Mouse (Mus musculus): Measurements from ENCODE around the gene Pip5k1c. TPM values are rescaled to one million over a fixed set of nuclear protein-coding genes. Genes with fewer than 3 reads are reported as not detected.

Pip5k1c gene
- total RNA-seq, 4 experiments from 2014 or later, result 267 to 303 (median 296) TPM

GRCm38 (mm10) chr10:81366477-81367206 is 73.9 kb downstream of the Pip5k1c start:
- DNase-seq (ENCODE audit: low spot score in 2 of 2), result no peak

- DNase-seq (ENCODE audit: low spot score in 2 of 2), result no peak
Observed at GRCm38 (mm10) chr10:81367207-81367495, 74.4 kb downstream of the Pip5k1c start.

Small RNA genes lying within 50 kb of the gene (microRNA-seq; reads per million reads assigned to microRNA genes)
- gene Mir3057, result 24.9 to 36.1 reads per million in 2 experiments

Other genes with a start within 250 kb of the Pip5k1c start
- gene Sgta, start 232.8 kb upstream of the Pip5k1c start, total RNA-seq (2022), result 100 to 1,000 TPM; 165 to 175 (median 172) TPM
- gene Thop1, start 222.9 kb upstream of the Pip5k1c start, total RNA-seq (2022), result 10 to 100 TPM; 44.5 to 55.0 (median 46.5) TPM
- gene Creb3l3, start 194.1 kb upstream of the Pip5k1c start, total RNA-seq (2022), result under 1 TPM; 0.19 to 0.80 (median 0.68) TPM
- gene Map2k2, start 187.0 kb upstream of the Pip5k1c start, total RNA-seq (2022), result 100 to 1,000 TPM; 131 to 151 (median 135) TPM
- 100 to 1,000 TPM in 3 of 4 experiments, 10 to 100 TPM in 1; 94.8 to 118 (median 103) TPM for gene Zbtb7a, start 157.7 kb upstream of the Pip5k1c start, total RNA-seq (2022)
- 10 to 100 TPM; 27.0 to 35.1 (median 31.7) TPM for gene Pias4, start 125.0 kb upstream of the Pip5k1c start, total RNA-seq (2022)
- 100 to 1,000 TPM; 820 to 960 (median 855) TPM for gene Eef2, start 116.3 kb upstream of the Pip5k1c start, total RNA-seq (2022)
- gene Dapk3, start 110.0 kb upstream of the Pip5k1c start, total RNA-seq (2022), result 10 to 100 TPM; 57.1 to 69.8 (median 65.7) TPM
- not detected for gene 4930442H23Rik, start 109.1 kb upstream of the Pip5k1c start, total RNA-seq (2022)
- gene Nmrk2, start 90.9 kb upstream of the Pip5k1c start, total RNA-seq (2022), result under 1 TPM in 1 of 4 experiments, not detected in 3; 0.57 TPM
- 100 to 1,000 TPM; 135 to 167 (median 145) TPM for gene Atcay, start 62.1 kb upstream of the Pip5k1c start, total RNA-seq (2022)
- 10 to 100 TPM; 59.3 to 81.0 (median 65.3) TPM for gene Zfr2, start 59.8 kb upstream of the Pip5k1c start, total RNA-seq (2022)
- gene Matk, start 40.0 kb upstream of the Pip5k1c start, total RNA-seq (2022), result 100 to 1,000 TPM; 208 to 230 (median 216) TPM
- 10 to 100 TPM; 32.5 to 49.5 (median 40.8) TPM for gene Mrpl54, start 26.0 kb upstream of the Pip5k1c start, total RNA-seq (2022)
- 10 to 100 TPM; 32.0 to 45.0 (median 39.1) TPM for gene Apba3, start 26.0 kb upstream of the Pip5k1c start, total RNA-seq (2022)
- gene Tjp3, start 1.4 kb upstream of the Pip5k1c start, total RNA-seq (2022), result 1 to 10 TPM in 2 of 4 experiments, under 1 TPM in 2; 0.73 to 1.2 (median 0.90) TPM
- 10 to 100 TPM; 28.2 to 31.3 (median 30.2) TPM for gene Cactin, start 28.1 kb downstream of the Pip5k1c start, total RNA-seq (2022)
- 1 to 10 TPM; 1.1 to 1.4 (median 1.4) TPM for gene Tbxa2r, start 35.8 kb downstream of the Pip5k1c start, total RNA-seq (2022)
- 1 to 10 TPM; 1.3 to 2.2 (median 1.7) TPM for gene Gipc3, start 50.3 kb downstream of the Pip5k1c start, total RNA-seq (2022)
- 10 to 100 TPM; 32.5 to 37.1 (median 32.9) TPM for gene Hmg20b, start 57.5 kb downstream of the Pip5k1c start, total RNA-seq (2022)
- 10 to 100 TPM; 40.7 to 46.7 (median 43.6) TPM for gene Mfsd12, start 64.5 kb downstream of the Pip5k1c start, total RNA-seq (2022)
- 1 to 10 TPM; 1.0 to 3.2 (median 1.4) TPM for gene 4930404N11Rik, start 72.9 kb downstream of the Pip5k1c start, total RNA-seq (2022)
- gene Fzr1, start 85.6 kb downstream of the Pip5k1c start, total RNA-seq (2022), result 10 to 100 TPM; 64.6 to 72.1 (median 67.2) TPM
- gene Dohh, start 91.5 kb downstream of the Pip5k1c start, total RNA-seq (2022), result 10 to 100 TPM; 64.3 to 78.5 (median 72.6) TPM
- gene Gm48551, start 91.5 kb downstream of the Pip5k1c start, total RNA-seq (2022), result 1 to 10 TPM; 2.7 to 5.5 (median 4.5) TPM
- 1 to 10 TPM; 2.9 to 9.7 (median 4.2) TPM for gene Gm48552, start 96.0 kb downstream of the Pip5k1c start, total RNA-seq (2022)
- 1 to 10 TPM; 1.3 to 1.7 (median 1.4) TPM for gene Smim24, start 100.1 kb downstream of the Pip5k1c start, total RNA-seq (2022)
- gene Nfic, start 162.7 kb downstream of the Pip5k1c start, total RNA-seq (2022), result 10 to 100 TPM; 52.8 to 61.6 (median 58.7) TPM
- gene Celf5, start 189.7 kb downstream of the Pip5k1c start, total RNA-seq (2022), result 100 to 1,000 TPM; 230 to 284 (median 256) TPM
- 10 to 100 TPM; 74.1 to 88.0 (median 82.8) TPM for gene Ncln, start 203.4 kb downstream of the Pip5k1c start, total RNA-seq (2022)
- under 1 TPM; 0.51 to 0.80 (median 0.58) TPM for gene S1pr4, start 207.2 kb downstream of the Pip5k1c start, total RNA-seq (2022)
- 1 to 10 TPM; 2.5 to 9.7 (median 5.7) TPM for gene Gna15, start 231.3 kb downstream of the Pip5k1c start, total RNA-seq (2022)

Measured in layer of hippocampus, adult 8-10 months (tissue).